Mouse (Mus musculus): ENCODE results near the gene Gm21885.

GRCm38 (mm10) chr11:94234857-94235256 is 46.8 kb upstream of the Gm21885 start:
- TF ChIP-seq CTCF (IDR thresholded peaks at IDR 0.05; ENCODE audit: borderline replicate concordance, control insufficient read depth, extremely low read depth, insufficient read depth, low read length, poor library complexity) = no peak
- no peak for TF ChIP-seq POLR2A (IDR thresholded peaks at IDR 0.05; ENCODE audit: control insufficient read depth, extremely low read depth, insufficient read depth, low read length, poor library complexity)
